Mouse (Mus musculus): Measurements from ENCODE around the gene Myo7a. TPM values are rescaled to one million over a fixed set of nuclear protein-coding genes. Genes with fewer than 3 reads are reported as not detected.

Gene Myo7a
- total RNA-seq (2014; rRNA removed; ENCODE audit: low replicate concordance) (7.1 and 20.0 TPM in 2 replicates), polyA plus RNA-seq (2015; fragmentation: Nextera tagmentation; extraction: Ambion mirVana) (3.6 and 3.7 TPM in 2 replicates)

DNA sequence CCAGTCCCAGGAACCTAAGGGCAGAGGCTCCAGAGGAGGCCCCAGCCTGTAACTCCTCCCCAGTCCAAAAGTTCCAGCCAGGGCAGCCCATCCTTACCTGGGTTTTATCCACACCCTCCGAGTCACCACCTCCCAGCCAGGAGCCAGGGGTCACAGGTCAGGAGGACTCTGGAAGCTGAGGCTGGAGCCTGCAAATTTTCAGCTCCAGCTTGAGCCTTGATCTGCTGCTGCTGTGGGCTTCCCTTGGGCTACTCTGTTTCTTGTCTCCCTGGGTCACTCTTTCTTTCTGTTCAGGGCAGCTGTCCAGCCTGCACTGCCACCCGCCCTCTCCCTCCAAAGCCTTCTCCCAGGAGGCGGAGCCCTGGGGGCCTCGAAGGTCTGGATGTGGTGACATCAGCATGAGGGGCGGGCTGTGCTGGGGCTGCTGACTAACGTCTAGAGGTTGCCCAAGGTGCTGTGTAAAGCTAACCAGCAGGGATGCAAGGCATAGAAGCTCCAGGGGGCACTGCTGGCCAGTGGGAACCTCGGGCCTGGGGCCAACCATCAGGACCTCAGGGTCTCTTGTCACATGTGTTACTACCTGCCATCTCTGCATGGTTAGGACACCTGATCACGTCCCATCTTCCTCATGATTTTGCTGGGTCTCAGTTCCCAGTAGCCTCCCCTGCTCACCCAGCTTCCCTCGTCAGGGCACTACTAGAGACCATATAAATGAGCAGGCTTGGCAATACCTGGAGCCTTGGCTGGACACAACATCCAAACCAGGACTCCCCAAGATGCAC, at the start of gene Myo7a:
Gene Myo7a, minus strand, starts transcription at position 346 of the 782 bp plus-strand sequence.
- Histone ChIP-seq H3K4me1 (ENCODE audit: control insufficient read depth, insufficient read depth) (peaks cover 8% of the 10 kb centered on the region; the same call in 1 of the 2 replicates), H3K9me3 (replicated peaks; ENCODE audit: control insufficient read depth, low read length) (no peaks in the 10 kb centered on the region), H3K27me3 (ENCODE audit: control insufficient read depth, insufficient read depth, low read length) (no peaks in the 10 kb centered on the region), H3K4me2 (ENCODE audit: low read depth, low read length) (peak within 1 kb of the TSS; percentile 40; the same call in 1 of the 2 replicates), H3K36me3 (replicated peaks; ENCODE audit: control insufficient read depth, insufficient read depth, low read length) (no peaks in the 10 kb centered on the region), H3K27ac (ENCODE audit: low read depth) (no peak within 1 kb of the TSS), H3K9ac (replicated peaks; ENCODE audit: low read depth, low read length) (no peak within 1 kb of the TSS), H3K4me3 (ENCODE audit: low read depth, low read length) (no peak within 1 kb of the TSS)
- 41% methylated on average over 9 of the region's 9 CpGs for WGBS
- TF ChIP-seq EP300 (IDR thresholded peaks at IDR 0.05; ENCODE audit: low read depth) = no peak
- no peak for TF ChIP-seq CTCF (IDR thresholded peaks at IDR 0.05; ENCODE audit: low read depth)
- ATAC-seq (ENCODE audit: insufficient read depth, low read depth) (no peak), DNase-seq (ENCODE audit: low spot score) (no peak)

GRCm38 (mm10) chr7:98164999-98165528, 45.7 kb upstream of the Myo7a start:
- H3K27me3 ChIP-seq (ENCODE audit: control insufficient read depth, insufficient read depth, low read length) = no peaks in the 10 kb centered on the region; the same call in 1 of the 2 replicates
- no peak overlapping the region for H3K4me2 ChIP-seq (ENCODE audit: low read depth, low read length)
- no peak overlapping the region for H3K27ac ChIP-seq (ENCODE audit: low read depth)
- no peak overlapping the region for H3K4me3 ChIP-seq (ENCODE audit: low read depth, low read length)
- DNase-seq (ENCODE audit: low spot score) (no peak), ATAC-seq (ENCODE audit: insufficient read depth, low read depth) (peak; percentile 36; the same call in 1 of the 2 replicates)
- TF ChIP-seq CTCF (IDR thresholded peaks at IDR 0.05; ENCODE audit: low read depth) (no peak), EP300 (IDR thresholded peaks at IDR 0.05; ENCODE audit: low read depth) (no peak)
- WGBS = 55% methylated on average over 10 of the region's 10 CpGs
- peaks cover 12% of the 10 kb centered on the region; the same call in 1 of the 2 replicates for H3K4me1 ChIP-seq (ENCODE audit: control insufficient read depth, insufficient read depth)
- no peaks in the 10 kb centered on the region for H3K9me3 ChIP-seq (replicated peaks; ENCODE audit: control insufficient read depth, low read length)
- H3K36me3 ChIP-seq (replicated peaks; ENCODE audit: control insufficient read depth, insufficient read depth, low read length) = no peaks in the 10 kb centered on the region
- H3K9ac ChIP-seq (replicated peaks; ENCODE audit: low read depth, low read length) = no peak overlapping the region

DNA sequence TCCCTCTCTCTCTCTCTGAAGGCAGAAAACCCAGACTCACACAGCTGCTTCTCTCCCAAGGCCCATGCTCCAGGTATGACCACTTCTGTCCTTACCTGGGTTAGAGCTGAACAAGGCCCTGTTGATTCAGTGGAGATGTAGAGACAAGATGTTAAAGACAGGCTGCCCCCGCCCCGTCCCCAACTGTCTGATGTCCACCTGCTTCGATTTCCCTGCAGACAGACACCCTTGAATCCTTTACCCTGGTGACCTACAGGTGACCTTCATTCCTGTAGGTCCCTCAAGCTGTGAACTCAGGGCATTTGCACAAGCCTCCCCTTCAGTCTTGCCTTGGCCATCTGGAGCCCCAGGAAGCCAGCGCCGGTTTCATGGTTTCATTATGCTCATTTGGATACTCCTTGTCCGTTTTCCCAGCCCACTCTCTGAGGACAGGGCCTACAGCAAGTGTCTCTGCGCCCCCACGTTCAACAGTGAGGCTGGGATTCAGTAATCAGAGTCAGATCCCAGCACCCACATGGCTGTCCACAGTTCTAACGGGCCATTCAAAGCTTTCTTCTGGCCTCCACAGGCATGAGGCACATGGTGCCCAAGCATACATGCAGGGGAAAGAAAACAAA, 45.2 kb upstream of the Myo7a start:
- Histone ChIP-seq H3K27ac (ENCODE audit: low read depth) (no peak overlapping the region), H3K36me3 (replicated peaks; ENCODE audit: control insufficient read depth, insufficient read depth, low read length) (no peaks in the 10 kb centered on the region), H3K4me3 (ENCODE audit: low read depth, low read length) (no peak overlapping the region), H3K4me2 (ENCODE audit: low read depth, low read length) (no peak overlapping the region), H3K4me1 (ENCODE audit: control insufficient read depth, insufficient read depth) (peaks cover 15% of the 10 kb centered on the region; the same call in 1 of the 2 replicates), H3K9ac (replicated peaks; ENCODE audit: low read depth, low read length) (no peak overlapping the region), H3K9me3 (replicated peaks; ENCODE audit: control insufficient read depth, low read length) (no peaks in the 10 kb centered on the region), H3K27me3 (ENCODE audit: control insufficient read depth, insufficient read depth, low read length) (no peaks in the 10 kb centered on the region; the same call in 1 of the 2 replicates)
- no peak for DNase-seq (ENCODE audit: low spot score)
- 77% methylated on average over 9 of the region's 9 CpGs for WGBS
- TF ChIP-seq CTCF (IDR thresholded peaks at IDR 0.05; ENCODE audit: low read depth) (no peak), EP300 (IDR thresholded peaks at IDR 0.05; ENCODE audit: low read depth) (no peak)
- ATAC-seq (ENCODE audit: insufficient read depth, low read depth) = no peak

DNA sequence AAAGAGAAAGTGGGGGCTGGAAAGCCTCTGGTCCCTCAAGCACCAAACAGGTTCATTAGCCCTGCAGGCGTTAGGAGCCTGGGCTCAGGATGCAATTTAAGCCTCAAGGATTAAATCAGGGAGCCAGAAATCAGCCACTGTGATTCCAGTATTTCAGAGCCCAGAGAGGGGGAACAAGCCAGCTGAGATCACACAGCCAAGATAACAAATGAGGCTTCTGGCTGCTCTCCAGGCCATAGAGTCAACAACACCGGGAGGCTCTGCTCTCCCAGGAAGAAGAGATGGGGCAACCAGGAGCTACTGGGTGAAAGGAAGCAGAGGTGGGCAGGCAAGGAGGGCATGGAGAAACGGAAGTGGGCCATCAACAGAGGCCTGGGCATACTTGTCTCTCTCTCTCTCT, 44.4 kb upstream of the Myo7a start:
- Histone ChIP-seq H3K27me3 (ENCODE audit: control insufficient read depth, insufficient read depth, low read length) (no peaks in the 10 kb centered on the region; the same call in 1 of the 2 replicates), H3K9ac (replicated peaks; ENCODE audit: low read depth, low read length) (no peak overlapping the region; the same call in 1 of the 2 replicates), H3K4me3 (ENCODE audit: low read depth, low read length) (no peak overlapping the region), H3K27ac (ENCODE audit: low read depth) (no peak overlapping the region), H3K4me1 (ENCODE audit: control insufficient read depth, insufficient read depth) (peaks cover 15% of the 10 kb centered on the region; the same call in 1 of the 2 replicates), H3K9me3 (replicated peaks; ENCODE audit: control insufficient read depth, low read length) (no peaks in the 10 kb centered on the region), H3K36me3 (replicated peaks; ENCODE audit: control insufficient read depth, insufficient read depth, low read length) (no peaks in the 10 kb centered on the region), H3K4me2 (ENCODE audit: low read depth, low read length) (no peak overlapping the region)
- ATAC-seq (ENCODE audit: insufficient read depth, low read depth) (no peak), DNase-seq (ENCODE audit: low spot score) (no peak)
- 40% methylated on average over 3 of the region's 3 CpGs for WGBS
- TF ChIP-seq CTCF (IDR thresholded peaks at IDR 0.05; ENCODE audit: low read depth) = no peak
- TF ChIP-seq EP300 (IDR thresholded peaks at IDR 0.05; ENCODE audit: low read depth) = no peak

DNA sequence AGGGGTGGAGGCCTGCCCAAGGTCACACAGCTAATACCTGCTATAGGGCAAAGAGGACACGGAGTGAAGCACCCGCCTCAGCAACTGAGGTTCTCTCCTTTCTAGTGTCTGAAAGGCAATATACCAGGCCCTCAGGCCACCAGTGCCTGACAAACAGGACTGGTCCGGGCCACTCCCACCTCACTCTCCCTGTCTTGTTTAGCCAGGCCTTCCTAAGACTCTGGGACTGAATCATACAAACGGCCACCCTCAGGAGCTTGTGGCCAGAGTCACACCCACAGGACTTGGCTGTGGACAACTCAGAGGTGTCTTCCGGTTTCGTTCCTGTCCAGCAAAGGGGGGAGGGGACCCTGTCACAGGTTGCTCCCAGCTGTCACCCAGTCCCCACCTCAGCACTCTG, 42.9 kb upstream of the Myo7a start:
- TF ChIP-seq EP300 (IDR thresholded peaks at IDR 0.05; ENCODE audit: low read depth) (no peak), CTCF (IDR thresholded peaks at IDR 0.05; ENCODE audit: low read depth) (no peak)
- H3K9me3 ChIP-seq (replicated peaks; ENCODE audit: control insufficient read depth, low read length) = no peaks in the 10 kb centered on the region
- H3K4me2 ChIP-seq (ENCODE audit: low read depth, low read length) = no peak overlapping the region
- no peak overlapping the region for H3K27ac ChIP-seq (ENCODE audit: low read depth)
- peaks cover 15% of the 10 kb centered on the region; the same call in 1 of the 2 replicates for H3K4me1 ChIP-seq (ENCODE audit: control insufficient read depth, insufficient read depth)
- H3K4me3 ChIP-seq (ENCODE audit: low read depth, low read length) = no peak overlapping the region
- WGBS = 70% methylated on average over 6 of the region's 6 CpGs
- H3K36me3 ChIP-seq (replicated peaks; ENCODE audit: control insufficient read depth, insufficient read depth, low read length) = no peaks in the 10 kb centered on the region
- H3K9ac ChIP-seq (replicated peaks; ENCODE audit: low read depth, low read length) = no peak overlapping the region
- ATAC-seq (ENCODE audit: insufficient read depth, low read depth) (no peak), DNase-seq (ENCODE audit: low spot score) (no peak)
- no peaks in the 10 kb centered on the region; the same call in 1 of the 2 replicates for H3K27me3 ChIP-seq (ENCODE audit: control insufficient read depth, insufficient read depth, low read length)

All from heart, postnatal 0 days (tissue).